Mouse (Mus musculus) thymus, adult 2 months (tissue): ENCODE results near the gene Slc24a3. TPM values are rescaled to one million over a fixed set of nuclear protein-coding genes. Genes with fewer than 3 reads are reported as not detected.

Source experiments
- DNase-seq: peaks from one replicate; pipeline ENCODE4 v3.0.0; 2021
- H3K27ac ChIP-seq: fragments of 200-500 bp; 2 replicates; pipeline ENCODE4 v1.5.1; 2012; ENCODE audit warnings: low read length, control low read depth; ENCODE audit not compliant: control insufficient read depth, insufficient read depth
- H3K27me3 ChIP-seq: fragments of 200-500 bp; 2 replicates; pipeline ENCODE4 v1.6.1; 2012; ENCODE audit warnings: mild to moderate bottlenecking, low read length, moderate library complexity, mixed read lengths; ENCODE audit not compliant: control insufficient read depth, insufficient read depth
- H3K36me3 ChIP-seq: fragments of 200-500 bp; 2 replicates; pipeline ENCODE4 v1.6.1; 2012; ENCODE audit warnings: mild to moderate bottlenecking, low read length, moderate library complexity; ENCODE audit not compliant: control insufficient read depth, insufficient read depth
- H3K4me1 ChIP-seq: fragments of 200-500 bp; replicated peaks from 2 replicates; pipeline ENCODE4 v1.6.1; 2012; ENCODE audit warnings: low read length; ENCODE audit not compliant: control insufficient read depth, insufficient read depth
- H3K4me3 ChIP-seq: fragments of 200-500 bp; 2 replicates; pipeline ENCODE4 v1.5.1; 2012; ENCODE audit warnings: mild to moderate bottlenecking, low read length, control low read depth, moderate library complexity; ENCODE audit not compliant: control insufficient read depth, insufficient read depth
- CTCF ChIP-seq: fragments of 200-500 bp; IDR thresholded peaks from 2 replicates; pipeline ENCODE4 v1.5.1; 2012; ENCODE audit warnings: mild to moderate bottlenecking, control low read depth, low read length, moderate library complexity, borderline replicate concordance; ENCODE audit not compliant: control insufficient read depth, poor library complexity, insufficient read depth; ENCODE audit errors: extremely low read depth
- POLR2A ChIP-seq: fragments of 200-500 bp; IDR thresholded peaks from 2 replicates; pipeline ENCODE4 v1.6.1; 2012; ENCODE audit warnings: mild to moderate bottlenecking, low read length, control low read depth, moderate library complexity; ENCODE audit not compliant: control insufficient read depth, poor library complexity, insufficient read depth; ENCODE audit errors: extremely low read depth
- WGBS: fragments of 180-500 bp; shearing (Covaris S2); methylation state at CpG from one replicate; pipeline ENCODE4 v1.1.7; 2018; 5-methylcytosine and 5-hydroxymethylcytosine counted together
- polyA plus RNA-seq: library from polyadenylated mRNA; depleted of rRNA; stranded (reverse); fragments of >200 nt; gene quantifications from 2 replicates; pipeline ENCODE4 v1.2.3, GENCODE M21; 2012

Gene Slc24a3
- polyA plus RNA-seq, 1 experiment = 2.7 TPM

DNA sequence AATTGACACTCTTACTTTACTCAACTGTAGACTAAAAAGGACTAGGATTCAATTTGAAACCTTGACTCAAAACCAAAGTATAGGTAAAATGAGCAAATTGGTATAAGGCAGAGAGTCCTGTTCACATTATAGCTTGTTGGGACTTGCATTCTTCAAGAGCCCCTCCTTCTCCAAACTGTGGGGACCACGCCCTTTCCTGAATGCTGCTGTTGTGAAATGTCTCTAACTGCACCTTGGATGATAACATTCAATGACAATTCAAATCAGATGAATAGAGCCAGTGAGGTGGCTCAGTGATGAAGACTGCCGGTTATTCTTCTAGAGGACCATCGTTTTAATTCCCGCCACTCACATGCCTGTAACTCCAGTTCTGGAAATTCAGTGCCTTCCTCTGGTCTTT lies 78.8 kb downstream of the Slc24a3 start:
- DNase-seq = no peak
- Histone ChIP-seq H3K4me3 (no peak overlapping the region), H3K36me3 (no peaks in the 10 kb centered on the region), H3K4me1 (no peaks in the 10 kb centered on the region), H3K27me3 (no peaks in the 10 kb centered on the region), H3K27ac (no peak overlapping the region)
- TF ChIP-seq POLR2A = no peak
- TF ChIP-seq CTCF = no peak
- 95% methylated on average over 4 of the region's 4 CpGs for WGBS

GRCm38 (mm10) chr2:145248185-145248584 lies 80.6 kb downstream of the Slc24a3 start:
- Histone ChIP-seq H3K27me3 (no peaks in the 10 kb centered on the region), H3K27ac (no peak overlapping the region), H3K4me3 (no peak overlapping the region), H3K4me1 (no peaks in the 10 kb centered on the region), H3K36me3 (no peaks in the 10 kb centered on the region)
- WGBS = 89% methylated on average over 3 of the region's 3 CpGs
- TF ChIP-seq CTCF = no peak
- TF ChIP-seq POLR2A = no peak
- DNase-seq = no peak

DNA sequence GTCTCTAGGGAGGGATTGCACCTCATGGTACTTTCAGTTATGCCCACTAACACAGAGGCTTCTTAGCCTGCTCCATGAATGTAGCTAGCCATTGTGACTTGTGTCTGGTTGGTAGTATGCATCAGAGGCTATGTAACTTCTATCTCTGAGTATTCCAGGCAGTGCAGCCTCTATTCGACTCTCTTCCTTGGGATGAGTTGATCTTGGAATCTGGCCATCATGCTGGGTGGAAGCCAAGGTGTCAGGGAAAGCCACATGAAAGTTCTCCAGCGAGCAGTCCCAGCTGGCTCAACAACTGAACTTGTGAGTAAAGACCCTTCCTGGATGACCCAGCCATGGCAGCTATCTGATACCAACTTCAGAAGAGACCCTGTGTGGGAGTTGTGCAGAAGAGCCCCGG lies 89.8 kb downstream of the Slc24a3 start:
- TF ChIP-seq CTCF (no peak), POLR2A (no peak)
- DNase-seq = no peak
- Histone ChIP-seq H3K27me3 (no peaks in the 10 kb centered on the region), H3K4me1 (no peaks in the 10 kb centered on the region), H3K4me3 (no peak overlapping the region), H3K27ac (no peak overlapping the region), H3K36me3 (no peaks in the 10 kb centered on the region)
- WGBS = 85% methylated on average over 3 of the region's 3 CpGs

- WGBS = 91% methylated on average over 2 of the region's 2 CpGs
- Histone ChIP-seq H3K4me1 (no peaks in the 10 kb centered on the region), H3K27ac (no peak overlapping the region), H3K4me3 (no peak overlapping the region), H3K36me3 (no peaks in the 10 kb centered on the region), H3K27me3 (no peaks in the 10 kb centered on the region)
- DNase-seq = no peak
- TF ChIP-seq CTCF (no peak), POLR2A (no peak)
Observed at GRCm38 (mm10) chr2:145257855-145258254, 90.3 kb downstream of the Slc24a3 start.

- no peaks in the 10 kb centered on the region for H3K36me3 ChIP-seq
- DNase-seq = no peak
- WGBS = 53% methylated on average over 1 of the region's 1 CpGs
- TF ChIP-seq POLR2A = no peak
- TF ChIP-seq CTCF = no peak
- no peak overlapping the region for H3K4me3 ChIP-seq
- no peaks in the 10 kb centered on the region for H3K4me1 ChIP-seq
- H3K27me3 ChIP-seq = no peaks in the 10 kb centered on the region
- H3K27ac ChIP-seq = no peak overlapping the region
Observed at GRCm38 (mm10) chr2:145260574-145260973, 93.0 kb downstream of the Slc24a3 start.

DNA sequence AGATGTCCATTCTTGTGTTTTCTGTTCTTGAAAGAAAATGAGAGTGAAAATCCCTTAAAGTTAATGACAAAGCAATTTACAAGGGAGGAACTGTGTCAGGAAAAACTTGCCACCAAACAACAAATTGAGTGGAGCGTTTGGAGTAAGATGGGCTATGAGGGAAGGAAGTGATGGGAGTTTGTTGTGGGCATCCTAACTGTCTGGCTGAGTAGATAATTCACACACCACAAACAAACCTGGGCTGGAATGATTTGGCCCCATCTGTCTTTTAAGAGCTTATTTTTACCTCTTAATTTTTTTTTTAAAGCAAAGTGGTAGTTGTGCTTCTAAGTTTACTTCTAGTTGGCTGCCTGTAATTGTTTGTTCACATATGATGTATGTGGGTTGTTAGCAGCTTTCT lies 94.6 kb downstream of the Slc24a3 start:
- no peaks in the 10 kb centered on the region for H3K4me1 ChIP-seq
- no peak for DNase-seq
- no peak for TF ChIP-seq POLR2A
- no peak for TF ChIP-seq CTCF
- H3K27ac ChIP-seq = no peak overlapping the region
- WGBS = 48% methylated on average over 1 of the region's 1 CpGs
- no peaks in the 10 kb centered on the region for H3K27me3 ChIP-seq
- no peak overlapping the region for H3K4me3 ChIP-seq
- no peaks in the 10 kb centered on the region for H3K36me3 ChIP-seq

GRCm38 (mm10) chr2:145266723-145267122 lies 99.2 kb downstream of the Slc24a3 start:
- no peak for TF ChIP-seq CTCF
- TF ChIP-seq POLR2A = no peak
- 81% methylated on average over 1 of the region's 1 CpGs for WGBS
- no peaks in the 10 kb centered on the region for H3K4me1 ChIP-seq
- H3K27ac ChIP-seq = no peak overlapping the region
- H3K27me3 ChIP-seq = no peaks in the 10 kb centered on the region
- DNase-seq = no peak
- H3K36me3 ChIP-seq = no peaks in the 10 kb centered on the region
- no peak overlapping the region for H3K4me3 ChIP-seq

GRCm38 (mm10) chr2:145268971-145269370 lies 101.4 kb downstream of the Slc24a3 start:
- DNase-seq = no peak
- Histone ChIP-seq H3K4me1 (no peaks in the 10 kb centered on the region), H3K27ac (no peak overlapping the region), H3K27me3 (no peaks in the 10 kb centered on the region), H3K4me3 (no peak overlapping the region), H3K36me3 (no peaks in the 10 kb centered on the region)
- TF ChIP-seq POLR2A (no peak), CTCF (no peak)
